Mouse (Mus musculus) lung, postnatal 0 days (tissue): ENCODE data around the gene Alox12.

Experiments used
- CTCF ChIP-seq: IDR thresholded peaks from 2 replicates; pipeline ENCODE4 v1.5.1; 2016; ENCODE audit warnings: antibody characterized with exemption, mild to moderate bottlenecking
- EP300 ChIP-seq: IDR thresholded peaks from 2 replicates; pipeline ENCODE4 v1.6.1; 2016; ENCODE audit warnings: antibody characterized with exemption, mild to moderate bottlenecking, control low read depth

- no peak for TF ChIP-seq CTCF
- no peak for TF ChIP-seq EP300
Observed at GRCm38 (mm10) chr11:70236717-70237116, 18.4 kb downstream of the Alox12 start.
